Mouse (Mus musculus): ENCODE results near the gene Sfxn2.

The Sfxn2 gene

GRCm38 (mm10) chr19:46631637-46632036, 58.5 kb downstream of the Sfxn2 start:
- no peak for DNase-seq (ENCODE audit: low spot score)

GRCm38 (mm10) chr19:46635766-46636165, 62.6 kb downstream of the Sfxn2 start:
- DNase-seq (ENCODE audit: low spot score), result no peak

DNA sequence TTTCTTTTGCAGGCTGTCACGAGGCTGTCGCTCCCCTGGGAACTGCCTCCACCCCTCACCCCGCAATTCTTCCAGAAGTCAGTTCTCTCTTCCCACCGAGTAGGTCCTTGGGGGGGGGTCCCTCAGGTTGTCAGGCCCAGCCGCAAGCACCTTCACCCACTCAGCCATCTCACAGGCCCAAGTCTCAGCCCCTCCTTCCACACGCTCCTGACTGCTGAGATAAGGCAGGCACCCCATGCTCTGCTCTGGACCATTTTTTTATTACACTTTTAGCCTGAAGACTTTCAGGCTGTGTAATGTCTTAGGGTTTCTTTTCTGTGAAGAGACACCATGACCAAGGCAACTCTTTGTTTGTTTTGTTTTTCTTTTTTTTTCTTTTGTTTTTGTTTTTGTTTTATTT, 64.4 kb downstream of the Sfxn2 start:
- DNase-seq (ENCODE audit: low spot score), result no peak

DNA sequence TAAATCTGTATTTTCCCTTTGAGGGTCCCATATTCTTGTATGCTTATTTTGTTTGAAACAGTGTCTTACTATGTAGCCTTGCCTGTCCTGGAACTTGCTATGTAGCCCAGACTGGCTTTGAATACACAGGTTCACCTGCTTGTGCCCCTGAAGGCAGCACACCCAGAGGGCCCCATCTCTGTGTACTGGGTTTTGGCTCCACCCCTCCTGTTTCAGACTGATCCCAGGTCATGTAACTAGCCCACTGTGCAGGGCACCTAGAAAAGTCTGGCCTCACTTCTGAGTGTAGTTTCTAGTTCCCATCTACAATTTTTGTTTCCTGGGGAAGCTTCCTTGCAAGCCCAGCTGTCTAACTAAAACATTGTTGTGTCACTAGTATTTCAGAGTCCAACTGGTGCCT, 65.9 kb downstream of the Sfxn2 start:
- no peak for DNase-seq (ENCODE audit: low spot score)

- no peak for DNase-seq (ENCODE audit: low spot score)
These were observed 66.3 kb downstream of the Sfxn2 start for GRCm38 (mm10) chr19:46639496-46639895.

DNA sequence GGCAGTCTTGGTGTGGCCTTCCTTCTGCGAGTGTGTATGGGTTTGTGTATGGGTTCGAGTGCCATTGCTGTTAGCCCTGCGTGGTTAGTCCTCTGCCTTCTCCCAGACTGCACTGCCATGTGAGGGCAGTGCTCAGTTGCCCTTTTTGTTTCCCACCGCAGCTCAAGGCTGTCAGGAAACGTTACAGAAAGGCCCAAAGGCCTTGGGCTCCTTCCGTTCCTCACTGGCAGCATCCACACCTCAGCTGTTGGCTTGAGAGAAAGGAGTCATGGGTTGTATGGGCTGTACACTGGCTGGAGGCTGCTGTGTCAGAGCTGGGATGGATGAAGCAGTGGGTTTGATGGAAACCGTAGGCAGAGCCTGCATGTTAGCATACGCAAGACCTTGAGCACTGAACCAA, 67.6 kb downstream of the Sfxn2 start:
- DNase-seq (ENCODE audit: low spot score), result no peak

DNA sequence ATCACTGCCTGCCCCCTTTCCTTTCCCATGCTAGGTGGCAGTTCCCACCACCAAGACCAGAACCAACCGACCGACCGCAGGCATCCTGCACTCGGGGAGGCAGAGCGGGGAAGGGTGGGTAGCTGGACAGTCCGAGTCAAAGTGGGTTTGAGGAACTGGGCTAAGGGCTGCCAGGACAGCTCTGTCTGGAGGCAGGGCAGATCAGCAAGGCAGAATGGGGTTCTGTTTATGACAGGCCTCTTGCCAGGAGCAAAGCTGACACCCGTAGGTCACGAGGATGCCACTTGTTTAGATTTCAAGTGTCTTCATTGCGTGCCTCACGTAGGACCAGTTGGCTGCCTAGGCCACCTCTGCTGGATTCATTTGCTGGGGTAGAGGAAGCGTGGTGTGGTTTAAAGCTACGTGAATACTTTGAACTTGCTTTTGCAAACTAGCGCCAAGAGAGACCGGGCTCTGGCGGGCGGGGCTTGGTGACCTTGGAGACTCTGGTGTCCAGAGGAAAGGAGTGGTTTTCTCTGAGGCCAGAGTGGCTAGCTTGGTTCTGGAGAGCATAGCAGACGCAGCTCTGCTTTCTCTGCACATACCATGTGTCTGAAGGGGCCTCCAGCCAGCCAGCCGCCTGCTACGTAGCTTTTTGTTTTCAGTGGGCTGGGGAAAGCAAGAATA, 68.4 kb downstream of the Sfxn2 start:
- peak; percentile 37 for DNase-seq (ENCODE audit: low spot score)

DNA sequence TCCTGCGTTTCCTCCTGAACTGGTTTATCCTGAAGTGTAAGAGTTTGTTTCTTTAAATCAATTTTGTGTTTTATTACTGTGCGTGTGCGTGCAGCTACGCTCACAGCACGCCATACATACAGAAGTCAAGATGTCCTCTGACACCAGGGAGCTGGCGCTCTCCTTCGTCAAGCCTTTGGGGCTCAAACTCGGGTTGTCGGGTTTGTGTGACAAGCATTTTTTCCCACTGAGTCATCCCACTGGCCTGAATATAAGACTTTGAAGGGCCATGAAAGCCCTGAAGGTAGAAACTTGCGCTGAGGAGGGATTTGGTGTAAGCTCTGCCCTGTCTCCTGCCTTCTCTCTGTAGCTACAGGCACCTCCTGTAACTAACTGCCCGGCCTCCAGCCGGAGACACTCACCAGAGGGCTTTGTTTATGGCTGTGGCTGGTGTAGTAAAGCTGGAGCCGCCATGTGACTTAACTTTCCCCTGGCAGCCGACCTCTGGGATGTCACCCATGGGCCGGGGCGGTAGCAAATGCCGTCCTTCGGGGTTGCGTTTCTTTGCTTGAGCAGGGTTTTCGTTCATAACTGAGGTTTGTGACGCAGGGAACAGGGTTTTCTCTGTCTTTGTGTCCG, 69.1 kb downstream of the Sfxn2 start:
- no peak for DNase-seq (ENCODE audit: low spot score)

GRCm38 (mm10) chr19:46643236-46643635, 70.1 kb downstream of the Sfxn2 start:
- DNase-seq (ENCODE audit: low spot score), result no peak

- no peak for DNase-seq (ENCODE audit: low spot score)
These were observed 71.2 kb downstream of the Sfxn2 start for GRCm38 (mm10) chr19:46644343-46644792.

- no peak for DNase-seq (ENCODE audit: low spot score)
These were observed 71.8 kb downstream of the Sfxn2 start for GRCm38 (mm10) chr19:46644793-46645602.

GRCm38 (mm10) chr19:46646041-46646481, 72.9 kb downstream of the Sfxn2 start:
- DNase-seq (ENCODE audit: low spot score), result no peak

DNA sequence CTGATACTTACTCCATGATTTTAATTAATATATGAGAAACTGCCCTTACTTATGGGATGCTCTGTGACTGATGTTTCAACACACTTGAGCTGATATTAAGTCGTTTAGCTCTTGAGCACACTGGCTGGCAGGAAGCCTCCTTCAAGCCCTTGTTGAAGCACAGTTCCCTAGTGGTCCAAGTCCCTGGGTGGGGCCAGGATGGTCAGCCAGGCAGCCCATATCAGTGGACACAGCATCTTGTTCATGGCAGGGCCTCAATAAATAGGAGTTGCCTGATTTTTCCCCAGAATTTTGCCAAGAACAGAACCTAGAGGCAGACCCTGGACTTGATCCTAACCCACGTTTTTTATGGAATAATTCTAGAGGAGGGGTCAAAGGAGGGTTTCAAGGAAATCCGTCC, 74.1 kb downstream of the Sfxn2 start:
- no peak for DNase-seq (ENCODE audit: low spot score)

Data from layer of hippocampus, adult 11-12 months (tissue).